Mouse (Mus musculus) olfactory bulb, adult 2 months (tissue): ENCODE measurements at regions not wholly inside any gene's neighbourhood (a gene's known extent, or its start where the extent isn't known, plus 50 kb on each side); places are given as distances from the start of the nearest gene placed in this dataset.

ENCODE experiments used
- CTCF ChIP-seq: fragments of 200-500 bp; IDR thresholded peaks from 2 replicates; pipeline ENCODE4 v1.5.1; 2012; ENCODE audit warnings: low read depth, mild to moderate bottlenecking, low read length, moderate library complexity; ENCODE audit not compliant: insufficient read depth
- POLR2A ChIP-seq: fragments of 200-500 bp; IDR thresholded peaks from 2 replicates; pipeline ENCODE4 v1.6.1; 2012; ENCODE audit warnings: mild to moderate bottlenecking, low read depth, low read length, moderate library complexity; ENCODE audit not compliant: insufficient read depth

- TF ChIP-seq CTCF = no peak
- TF ChIP-seq POLR2A = no peak
Observed at GRCm38 (mm10) chr3:105257096-105257495, 190.5 kb downstream of the 4930564D02Rik start.
